In genomic region chr17:28524009-28524695, GRCm38 (mm10) we compare ENCODE assay signal across 9 mouse cellular contexts. TPM values are rescaled to one million over a fixed set of nuclear protein-coding genes. Genes with fewer than 3 reads are reported as not detected.
A peak's percentile ranks its signal among the peaks of the same experiment; 100 is the strongest.
DNase-seq lines count a peak whose midpoint lies in the region; ATAC-seq and TF ChIP-seq lines count a peak whose summit lies in the region.
"Had no signal": no experiment of that assay in that cellular context is flagged by ENCODE, and none has a peak within 500 bp of the region (broad histone marks: within the 10 kb centered on the region; RNA-seq: fewer than 3 reads in every experiment).

No protein-coding gene starts in this region.

- H3K36me3 ChIP-seq in heart, adult 2 months (ENCODE audit: control insufficient read depth, insufficient read depth, low read length), result no peaks in the 10 kb centered on the region
- H3K36me3 ChIP-seq in liver, postnatal 0 days (replicated peaks; ENCODE audit: insufficient read depth, low read length), result no peaks in the 10 kb centered on the region

- no peaks in the 10 kb centered on the region for H3K79me2 ChIP-seq in heart, adult 2 months (replicated peaks; ENCODE audit: control insufficient read depth, insufficient read depth, low read length)

- H3K4me1 ChIP-seq in heart, adult 2 months (ENCODE audit: control insufficient read depth, insufficient read depth, low read length), result peaks cover 13% of the 10 kb centered on the region
- H3K4me1 ChIP-seq in liver, postnatal 0 days (ENCODE audit: insufficient read depth), result peaks cover 41% of the 10 kb centered on the region

- H3K27me3 ChIP-seq in heart, adult 2 months (ENCODE audit: control insufficient read depth, insufficient read depth, low read length), result no peaks in the 10 kb centered on the region
- H3K27me3 ChIP-seq in liver, postnatal 0 days (ENCODE audit: insufficient read depth, low read length), result no peaks in the 10 kb centered on the region

- 0 out of 2 replicates have a peak, but pooled peaks have one; percentile 11 for TF ChIP-seq POLR2A in heart, adult 2 months (IDR thresholded peaks at IDR 0.05; ENCODE audit: insufficient read depth, low read depth, low read length)

- WGBS in heart, adult 2 months, result 90% methylated on average over 23 of the region's 23 CpGs
- 60% methylated on average over 23 of the region's 23 CpGs for WGBS in liver, postnatal 0 days (ENCODE audit: insufficient replicate concordance)

- peak overlapping the region; percentile 96; the same call in 1 of the 2 replicates for H3K27ac ChIP-seq in heart, adult 2 months
- H3K27ac ChIP-seq in liver, postnatal 0 days (ENCODE audit: low read depth), result peak overlapping the region; percentile 96

- ATAC-seq in liver, postnatal 0 days, result no peak
- no peak for ATAC-seq in erythroid progenitor cell, adult 5-6 weeks (replicated peaks; ENCODE audit: low FRiP score, poor library complexity, severe bottlenecking)

- H3K9ac ChIP-seq in heart, adult 2 months (ENCODE audit: low read depth, low read length), result no peak overlapping the region
- peak overlapping the region; percentile 77 for H3K9ac ChIP-seq in liver, postnatal 0 days (replicated peaks)

- peak overlapping the region; percentile 77 for H3K4me2 ChIP-seq in liver, postnatal 0 days (ENCODE audit: low read depth, low read length)

- no peak for TF ChIP-seq EP300 in heart, adult 2 months (IDR thresholded peaks at IDR 0.05; ENCODE audit: insufficient read depth, low read depth, low read length)
- TF ChIP-seq EP300 in liver, postnatal 0 days (IDR thresholded peaks at IDR 0.05; ENCODE audit: low read depth), result no peak

- intact Hi-C loops in heart, adult 2 months (cut with DNase I), result loop anchor here (2.0 to 10.0 kb wide), 3 partner anchors 39 to 319 kb away; partner anchors contain the start of gene Def6

- H3K9me3 ChIP-seq in liver, postnatal 0 days (ENCODE audit: low read length), result no peaks in the 10 kb centered on the region

- no peak overlapping the region for H3K4me3 ChIP-seq in heart, adult 2 months
- peak overlapping the region; percentile 52 for H3K4me3 ChIP-seq in liver, postnatal 0 days (ENCODE audit: low read depth, low read length)

- peak; percentile 51 to 53 for DNase-seq in heart, adult 2 months
- no peak for DNase-seq in heart, postnatal 4 days
- DNase-seq in thymus, postnatal 14 days, result peak; percentile 66
- no peak for DNase-seq in thymus, postnatal 25 days
- DNase-seq in liver, postnatal 0 days, result peak; percentile 37
- no peak for DNase-seq in embryo, embryonic 10 days (ENCODE audit: low spot score)
- DNase-seq in embryo, embryonic 9.5 days (ENCODE audit: extremely low spot score), result no peak

- TF ChIP-seq CTCF in heart, adult 2 months (IDR thresholded peaks at IDR 0.05), result no peak
- TF ChIP-seq CTCF in liver, postnatal 0 days (IDR thresholded peaks at IDR 0.05; ENCODE audit: low read depth), result no peak

RNA-seq across cellular contexts. Expression of gene Armc12, which starts 6.5 kb away (rescaled TPM):
- total RNA-seq in heart, adult 2 months (2021), result not detected
- polyA plus RNA-seq in heart, adult 2 months (2012; rRNA removed), result 0.33 and 0.47 TPM in 2 replicates
- total RNA-seq in heart, postnatal 4 days (2021), result not detected
- polyA plus RNA-seq in liver, postnatal 0 days (2015; fragmentation: Nextera tagmentation; extraction: Ambion mirVana), result not detected in 2 replicates
- total RNA-seq in erythroid progenitor cell, adult 5-6 weeks (2015; ENCODE audit: low replicate concordance), result not detected in 2 replicates
- not detected in 2 replicates for total RNA-seq in erythroid progenitor cell, adult 5-6 weeks (2017; ENCODE audit: low replicate concordance)

RNA-seq across cellular contexts. Expression of gene Fkbp5, which starts 6.8 kb away (rescaled TPM):
- total RNA-seq in heart, adult 2 months (2021), result 10 to 100 TPM; 63.3 to 70.2 TPM
- 7.8 and 8.5 TPM in 2 replicates for polyA plus RNA-seq in heart, adult 2 months (2012; rRNA removed)
- 10 to 100 TPM; 21.4 to 22.0 TPM for total RNA-seq in heart, postnatal 4 days (2021)
- 25.9 and 29.0 TPM in 2 replicates for polyA plus RNA-seq in liver, postnatal 0 days (2015; fragmentation: Nextera tagmentation; extraction: Ambion mirVana)
- total RNA-seq in erythroid progenitor cell, adult 5-6 weeks (2015; ENCODE audit: low replicate concordance), result 5.9 and 6.8 TPM in 2 replicates
- total RNA-seq in erythroid progenitor cell, adult 5-6 weeks (2017; ENCODE audit: low replicate concordance), result 7.6 and 10.6 TPM in 2 replicates

RNA-seq across cellular contexts. Expression of gene Clpsl2, which starts 25.1 kb away (rescaled TPM):
- not detected for total RNA-seq in heart, adult 2 months (2021)
- polyA plus RNA-seq in heart, adult 2 months (2012; rRNA removed), result not detected in 2 replicates
- total RNA-seq in heart, postnatal 4 days (2021), result not detected
- not detected in 2 replicates for polyA plus RNA-seq in liver, postnatal 0 days (2015; fragmentation: Nextera tagmentation; extraction: Ambion mirVana)
- not detected in 2 replicates for total RNA-seq in erythroid progenitor cell, adult 5-6 weeks (2015; ENCODE audit: low replicate concordance)
- total RNA-seq in erythroid progenitor cell, adult 5-6 weeks (2017; ENCODE audit: low replicate concordance), result not detected in 2 replicates

RNA-seq across cellular contexts. Expression of gene Clps, which starts 36.4 kb away (rescaled TPM):
- not detected for total RNA-seq in heart, adult 2 months (2021)
- 0.90 and 2.0 TPM in 2 replicates for polyA plus RNA-seq in heart, adult 2 months (2012; rRNA removed)
- not detected for total RNA-seq in heart, postnatal 4 days (2021)
- polyA plus RNA-seq in liver, postnatal 0 days (2015; fragmentation: Nextera tagmentation; extraction: Ambion mirVana), result 1.2 and 26.9 TPM in 2 replicates
- not detected in 2 replicates for total RNA-seq in erythroid progenitor cell, adult 5-6 weeks (2015; ENCODE audit: low replicate concordance)
- total RNA-seq in erythroid progenitor cell, adult 5-6 weeks (2017; ENCODE audit: low replicate concordance), result not detected in 2 replicates

RNA-seq across cellular contexts. Expression of gene Lhfpl5, which starts 51.3 kb away (rescaled TPM):
- not detected for total RNA-seq in heart, adult 2 months (2021)
- polyA plus RNA-seq in heart, adult 2 months (2012; rRNA removed), result 0.18 and 0.20 TPM in 2 replicates
- total RNA-seq in heart, postnatal 4 days (2021), result not detected
- not detected in 2 replicates for polyA plus RNA-seq in liver, postnatal 0 days (2015; fragmentation: Nextera tagmentation; extraction: Ambion mirVana)
- not detected in 2 replicates for total RNA-seq in erythroid progenitor cell, adult 5-6 weeks (2015; ENCODE audit: low replicate concordance)
- not detected in 2 replicates for total RNA-seq in erythroid progenitor cell, adult 5-6 weeks (2017; ENCODE audit: low replicate concordance)
- polyA plus RNA-seq: gonadal fat pad, adult 2 months had no signal

Comparison
In these comparisons a context has a peak if more than half of its experiments do, and no peak if none do; other contexts are left out.
1. DNase-seq: peak in heart, adult 2 months (2 of 2), thymus, postnatal 14 days (single experiment) and liver, postnatal 0 days (single experiment); none in heart, postnatal 4 days (single experiment), thymus, postnatal 25 days (single experiment), embryo, embryonic 10 days (single experiment) and embryo, embryonic 9.5 days (single experiment).